Mouse (Mus musculus) cerebellum, postnatal 10 days (tissue): ENCODE measurements at regions not wholly inside any gene's neighbourhood (a gene's known extent, or its start where the extent isn't known, plus 50 kb on each side); places are given as distances from the start of the nearest gene placed in this dataset.
"Not testable (repeated sequence)": the region's sequence is repeated elsewhere in the genome, so short reads cannot be mapped to it uniquely, and the experiment has no call there.

ENCODE experiments used
- DNase-seq, 2 experiments: peaks; one replicate each; pipeline ENCODE4 v3.0.0; 2021; ENCODE audit warnings: mixed read lengths in 2 of 2

DNA sequence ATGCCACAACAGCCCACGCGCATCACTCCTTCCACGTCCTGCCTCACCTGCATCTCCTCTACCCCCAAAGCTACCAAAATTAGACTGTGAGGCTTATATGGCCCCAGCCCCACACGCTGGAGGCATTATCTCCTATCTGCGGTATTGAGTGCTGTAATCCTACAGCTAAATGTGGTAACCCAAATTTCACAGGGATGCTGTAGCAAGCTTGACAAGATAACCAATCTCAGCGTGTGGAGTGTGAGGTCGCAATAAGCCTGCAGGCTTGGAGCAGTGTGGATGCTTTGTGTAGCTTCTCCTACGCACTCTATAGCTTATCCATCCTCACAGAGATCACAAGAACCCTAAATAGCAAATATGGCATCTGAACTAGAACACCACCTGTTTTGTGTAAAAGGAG, 251.2 kb upstream of the Kcnh8 start:
- no peak for DNase-seq

DNA sequence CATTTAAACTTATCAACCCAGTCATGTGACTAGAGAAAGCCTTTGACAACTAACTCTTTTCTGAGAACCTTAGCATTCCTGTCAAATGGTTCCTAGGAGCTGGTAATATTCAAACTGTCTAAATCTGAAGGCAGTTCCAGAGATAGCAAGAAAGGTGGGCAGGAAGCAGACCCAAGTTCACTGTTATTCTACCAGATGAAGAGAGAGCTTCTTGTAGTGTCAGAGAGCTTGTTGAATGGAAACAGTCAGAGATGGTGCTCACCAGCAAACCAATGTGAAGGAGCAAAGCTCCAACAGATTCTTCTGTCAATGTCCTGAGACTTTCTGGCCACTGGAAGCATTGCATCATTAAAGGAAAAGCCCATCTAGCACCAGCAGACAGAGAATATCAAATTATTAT, 251.8 kb upstream of the Kcnh8 start:
- DNase-seq = no peak

DNA sequence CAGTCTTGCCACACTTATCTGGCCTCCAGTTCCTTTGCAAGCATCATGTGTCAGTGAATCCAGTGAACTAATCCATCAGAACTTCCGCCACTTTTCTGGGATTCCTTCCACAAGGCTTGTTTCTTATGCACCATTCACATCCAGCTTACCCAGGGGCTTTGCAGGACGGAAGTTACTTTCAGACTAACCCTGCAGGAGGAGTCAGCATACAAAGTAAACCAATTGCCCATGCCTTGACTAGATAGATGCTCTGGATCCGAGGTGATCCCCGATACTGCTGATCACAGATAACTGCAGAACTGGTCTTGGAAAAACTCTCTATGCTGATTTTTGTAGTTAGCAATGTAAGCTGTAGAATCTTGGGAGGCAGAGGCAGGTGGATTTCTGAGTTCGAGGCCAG, 252.6 kb upstream of the Kcnh8 start:
- DNase-seq = no peak

DNA sequence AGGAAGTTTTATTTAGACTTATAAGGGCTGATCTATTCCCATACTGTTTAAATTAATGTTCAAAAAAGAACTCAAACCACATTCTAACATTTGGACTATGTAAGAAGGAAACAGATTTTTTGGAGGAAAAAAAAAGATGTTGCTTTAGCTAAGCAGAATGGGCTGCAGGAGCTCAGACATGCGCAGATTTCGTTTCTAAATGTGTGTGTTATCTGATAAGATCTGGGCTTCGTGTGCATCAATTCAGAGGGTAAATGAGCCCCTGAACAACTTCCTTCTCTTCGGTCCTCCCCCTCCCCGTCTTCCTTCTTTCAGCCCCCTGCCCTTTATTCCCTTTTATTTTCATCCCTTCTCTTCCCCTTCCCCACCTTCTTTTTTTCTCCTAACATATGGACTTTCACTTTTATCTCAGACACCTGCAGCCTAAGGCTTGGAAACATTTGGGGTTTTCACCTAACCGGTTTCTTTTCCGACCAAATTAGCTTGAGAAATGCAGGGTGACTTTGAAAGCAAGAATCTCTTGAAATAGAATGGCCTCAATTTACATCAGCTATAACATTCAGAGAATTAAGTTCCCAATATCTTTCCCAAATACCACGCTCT, 253.9 kb upstream of the Kcnh8 start:
- DNase-seq = no peak

DNA sequence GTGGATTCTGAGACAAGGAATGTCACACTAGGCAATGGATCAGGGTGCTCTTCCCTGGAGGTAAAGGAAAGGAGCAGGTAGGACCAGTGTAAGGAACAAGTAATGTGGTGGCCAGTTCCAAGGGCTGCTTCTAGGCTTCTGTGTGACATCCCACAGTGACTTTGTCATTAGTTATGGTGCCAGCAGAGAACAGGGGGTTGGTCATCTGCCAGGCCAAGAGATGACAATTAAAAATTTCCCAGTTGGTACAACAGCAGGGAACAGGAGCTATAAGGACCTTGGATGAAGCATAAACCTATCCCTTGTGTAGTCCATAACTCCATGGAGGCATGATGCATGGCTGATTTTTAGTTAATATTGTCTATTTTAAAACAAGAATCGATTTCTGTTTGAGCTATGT, 281.9 kb upstream of the Kcnh8 start:
- peak; percentile 12 to 37 for DNase-seq

DNA sequence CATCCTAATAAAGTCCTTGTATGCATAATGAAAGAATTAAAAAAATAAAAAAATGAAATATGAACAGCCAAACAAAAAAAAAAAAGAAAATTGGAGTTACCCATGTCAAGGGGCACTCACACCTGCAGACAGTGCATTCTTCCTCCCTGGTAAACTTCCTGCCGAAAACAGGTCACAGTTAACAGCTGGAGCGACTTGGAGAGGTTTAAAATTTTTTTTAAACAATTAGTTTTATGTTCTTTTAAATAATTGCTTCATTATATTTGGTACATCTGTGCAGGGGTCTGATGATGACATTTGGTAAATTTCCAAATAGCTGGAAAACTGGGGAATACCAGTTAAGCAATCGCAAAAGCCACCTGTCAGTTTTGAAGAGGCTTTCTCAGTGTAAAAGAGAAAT, 285.5 kb upstream of the Kcnh8 start:
- no peak for DNase-seq

DNA sequence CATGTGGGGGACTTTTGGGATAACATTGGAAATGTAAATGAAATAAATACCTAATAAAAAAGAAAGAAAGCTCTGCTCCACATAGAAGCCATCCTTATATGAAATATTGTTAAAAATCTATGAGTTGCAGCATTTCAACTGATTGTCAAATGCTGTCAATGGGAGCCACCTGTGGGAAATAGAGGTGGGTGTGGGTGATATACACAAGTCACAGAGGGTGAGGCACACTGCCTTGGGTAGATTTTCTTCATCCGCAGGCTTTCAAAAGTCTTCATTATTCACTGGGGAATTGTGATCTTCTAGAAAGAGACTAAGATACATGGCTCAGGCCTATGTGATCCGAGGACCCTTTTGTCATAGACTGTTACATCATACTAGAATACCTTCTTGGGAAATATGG, 286.6 kb upstream of the Kcnh8 start:
- DNase-seq = no peak

DNA sequence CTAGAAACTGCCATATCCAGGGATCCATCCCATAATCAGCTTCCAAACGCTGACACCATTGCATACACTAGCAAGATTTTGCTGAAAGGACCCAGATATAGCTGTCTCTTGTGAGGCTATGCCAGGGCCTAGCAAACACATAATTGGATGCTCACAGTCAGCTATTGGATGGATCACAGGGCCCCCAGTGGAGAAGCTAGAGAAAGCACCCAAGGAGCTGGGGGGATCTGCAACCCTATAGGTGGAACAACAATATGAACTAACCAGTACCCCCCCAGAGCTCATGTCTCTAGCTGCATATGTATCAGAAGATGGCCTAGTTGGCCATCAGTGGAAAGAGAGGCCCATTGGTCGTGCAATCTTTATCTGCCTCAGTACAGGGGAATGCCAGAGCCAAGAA, 287.1 kb upstream of the Kcnh8 start:
- DNase-seq = not testable (repeated sequence)

DNA sequence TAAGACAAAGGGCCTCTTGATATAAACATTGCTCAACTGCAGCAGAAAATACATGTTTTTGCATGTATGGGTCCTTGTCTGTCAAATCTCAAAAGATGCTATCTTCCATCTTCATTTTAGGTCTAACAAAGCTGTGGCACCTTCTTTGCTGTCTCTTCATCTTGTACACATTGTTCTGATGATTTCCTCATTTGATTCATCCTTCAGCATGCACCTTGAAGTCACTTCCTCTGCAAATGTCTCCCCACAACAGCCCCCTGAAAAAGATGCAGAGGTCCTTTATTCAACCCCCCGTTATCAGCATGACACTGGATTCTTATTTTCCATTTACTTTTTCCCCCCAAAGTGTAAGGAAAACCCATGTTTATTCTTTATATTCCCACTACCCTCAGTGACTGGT, 290.5 kb upstream of the Kcnh8 start:
- no peak for DNase-seq

DNA sequence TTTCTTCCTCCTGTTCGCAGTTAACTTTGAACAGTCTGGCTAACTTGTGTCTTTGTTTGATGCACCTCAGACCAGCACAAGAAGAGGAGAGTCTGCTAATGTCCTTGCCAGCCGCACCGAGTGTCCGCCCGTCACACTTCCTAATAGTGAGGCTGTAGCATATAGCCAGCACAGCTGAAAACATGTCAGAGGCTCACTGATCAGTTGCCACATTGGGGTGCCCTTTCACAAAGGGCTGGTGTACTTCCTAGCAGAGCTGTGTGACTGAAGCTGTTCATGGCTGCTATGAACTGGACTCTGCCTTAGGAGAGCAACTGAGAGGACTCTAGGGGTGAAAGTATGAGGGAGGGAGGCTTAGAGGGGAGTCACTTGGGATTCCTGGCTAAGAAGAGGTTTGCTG, 293.7 kb upstream of the Kcnh8 start:
- no peak for DNase-seq

DNA sequence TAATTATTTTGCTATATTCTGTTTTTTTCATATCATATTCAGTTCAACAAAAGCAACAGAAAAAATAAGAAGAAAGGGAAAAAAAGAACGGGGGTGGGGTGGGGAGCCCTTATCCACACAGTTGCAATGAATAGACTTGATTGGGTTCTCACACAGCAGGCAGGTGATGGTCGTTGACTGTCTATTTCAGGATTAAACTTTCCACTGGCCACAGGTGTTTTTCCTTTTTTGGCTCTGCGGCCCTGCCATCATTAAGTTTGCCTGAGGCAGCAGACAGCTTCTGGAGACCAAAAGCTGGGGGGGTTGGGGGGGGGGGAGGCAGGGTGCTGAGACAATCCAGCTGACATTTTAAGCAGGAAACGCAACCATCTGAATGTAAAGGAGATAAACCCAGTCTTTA, 298.4 kb upstream of the Kcnh8 start:
- no peak for DNase-seq

DNA sequence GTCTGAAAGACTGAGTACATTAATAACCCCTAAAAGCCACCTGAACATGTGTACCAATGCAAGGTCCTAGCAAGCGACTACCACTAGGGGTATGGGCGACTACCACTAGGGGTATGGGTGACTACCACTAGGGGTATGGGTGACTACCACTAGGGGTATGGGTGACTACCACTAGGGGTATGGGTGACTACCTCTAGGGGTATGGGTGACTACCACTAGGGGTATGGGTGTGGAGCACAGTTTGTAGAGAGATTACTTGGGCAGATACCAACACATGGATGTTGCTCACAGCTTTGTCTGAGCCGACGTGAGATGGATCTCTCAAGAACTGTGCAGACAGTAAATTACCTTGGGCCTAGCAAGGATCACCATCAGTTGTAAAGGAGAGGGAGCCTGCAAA, 299.2 kb upstream of the Kcnh8 start:
- no peak for DNase-seq

DNA sequence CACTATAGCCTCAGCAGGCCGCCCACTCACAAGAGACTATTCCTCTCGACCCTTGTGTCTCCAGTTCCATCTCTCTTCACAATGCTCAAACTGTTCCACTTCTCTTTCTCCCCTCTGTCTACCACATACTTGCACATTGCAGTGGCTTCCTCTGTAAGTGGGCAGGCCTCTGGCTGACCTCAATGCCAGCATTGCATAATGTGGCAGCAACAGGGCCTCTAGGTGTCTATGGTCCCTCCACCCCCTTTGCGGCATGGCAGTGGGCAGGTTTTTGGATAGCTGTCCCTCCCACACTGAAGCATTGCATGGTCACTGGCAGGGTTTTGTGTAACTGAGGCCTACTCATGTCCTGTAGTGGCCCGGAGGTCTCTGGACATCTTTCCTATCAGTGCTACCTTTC, 302.7 kb upstream of the Kcnh8 start:
- DNase-seq = no peak

DNA sequence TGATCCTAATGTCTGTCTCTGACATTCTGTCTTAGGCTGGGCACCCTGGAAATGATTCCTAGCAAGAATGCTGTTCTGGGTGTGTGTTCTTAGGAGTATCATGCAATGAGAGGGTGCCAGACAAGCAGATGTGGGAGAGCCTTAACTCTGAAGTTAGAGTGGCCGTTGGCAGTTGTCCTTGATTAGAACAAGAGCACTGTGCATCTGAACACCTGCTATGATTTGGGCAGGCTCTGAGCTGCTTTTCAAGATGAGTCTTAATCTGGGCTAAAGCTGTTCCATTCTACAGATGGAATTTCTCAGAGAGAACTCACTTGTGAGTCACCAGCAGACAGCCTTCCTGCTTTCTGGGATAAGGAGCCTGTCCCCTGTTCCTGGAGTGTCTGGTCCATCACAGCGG, 317.1 kb upstream of the Kcnh8 start:
- DNase-seq = no peak

DNA sequence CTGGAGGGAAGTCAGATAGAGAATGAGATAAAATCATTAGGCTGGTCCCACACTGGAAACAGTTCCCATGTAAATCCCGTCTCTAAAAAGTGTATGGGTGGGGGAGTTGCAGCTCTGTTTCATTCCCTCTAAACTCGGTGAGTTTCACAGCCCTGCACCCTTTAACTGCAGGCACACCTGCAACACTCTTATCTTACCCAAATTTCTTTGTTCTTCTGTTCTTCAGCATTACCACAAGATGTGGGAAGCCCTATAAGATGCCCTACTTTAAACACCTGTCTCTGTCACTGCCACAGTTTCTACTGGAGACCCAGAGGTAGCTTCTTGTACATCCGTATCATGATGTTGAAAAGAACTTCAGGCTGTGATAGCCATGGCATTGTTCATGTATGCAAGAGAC, 320.2 kb upstream of the Kcnh8 start:
- no peak for DNase-seq

DNA sequence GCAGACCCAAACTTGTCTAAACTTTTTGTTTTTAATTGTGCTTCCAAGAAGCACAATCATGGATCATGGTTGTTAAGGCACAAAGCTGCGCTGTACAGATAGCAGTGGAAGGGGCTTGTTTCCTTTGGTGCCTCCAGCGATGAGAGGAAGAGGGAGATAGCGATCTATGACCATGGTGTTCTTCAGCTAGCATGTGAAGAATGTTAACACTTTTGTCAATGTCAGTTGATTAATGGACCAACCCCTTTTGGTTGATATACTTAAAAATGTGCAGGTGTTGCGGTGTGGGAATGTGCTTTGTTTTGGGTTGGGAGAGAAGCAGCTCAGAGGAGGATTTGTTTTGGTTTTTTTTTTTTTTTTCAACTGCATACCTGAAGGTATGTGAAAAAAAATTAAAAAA, 324.0 kb upstream of the Kcnh8 start:
- DNase-seq = no peak

DNA sequence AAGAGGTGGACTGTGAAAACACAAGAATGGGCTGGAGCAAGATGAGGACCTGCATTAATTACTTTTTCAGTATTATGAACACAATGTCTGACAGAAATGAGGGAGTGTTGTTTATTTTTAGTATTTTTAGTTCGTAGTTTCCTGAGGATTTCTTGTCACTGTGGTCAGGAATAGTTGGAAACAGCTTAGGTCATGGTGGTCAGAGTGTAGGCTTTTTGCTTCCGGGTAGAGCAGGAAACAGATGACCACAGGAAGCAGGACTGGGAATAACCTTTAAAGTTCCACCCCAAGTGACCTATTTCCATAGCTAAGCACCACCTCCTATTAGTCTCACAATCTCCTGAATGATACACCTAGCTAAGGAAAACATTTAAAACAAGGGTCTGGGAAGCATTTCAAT, 333.7 kb upstream of the Kcnh8 start:
- DNase-seq = no peak

DNA sequence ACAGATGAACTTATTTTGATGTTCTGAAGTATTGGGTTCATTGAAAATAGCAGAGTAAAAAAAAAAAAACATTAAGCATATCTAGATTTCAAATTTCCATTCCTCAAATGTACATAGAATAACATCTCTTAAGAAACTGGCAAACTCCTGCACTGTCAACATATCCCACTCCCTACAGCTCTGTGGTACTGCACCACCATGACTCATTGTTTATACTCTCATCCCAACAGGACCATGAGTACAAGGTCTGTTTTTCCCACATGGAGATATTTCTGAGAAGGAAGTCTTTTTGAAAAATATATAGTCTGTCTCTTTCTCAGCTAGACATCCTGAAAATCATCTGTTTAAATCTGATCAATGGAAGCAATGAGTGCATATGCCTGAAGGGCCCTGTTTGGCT, 351.2 kb upstream of the Kcnh8 start:
- DNase-seq = no peak

DNA sequence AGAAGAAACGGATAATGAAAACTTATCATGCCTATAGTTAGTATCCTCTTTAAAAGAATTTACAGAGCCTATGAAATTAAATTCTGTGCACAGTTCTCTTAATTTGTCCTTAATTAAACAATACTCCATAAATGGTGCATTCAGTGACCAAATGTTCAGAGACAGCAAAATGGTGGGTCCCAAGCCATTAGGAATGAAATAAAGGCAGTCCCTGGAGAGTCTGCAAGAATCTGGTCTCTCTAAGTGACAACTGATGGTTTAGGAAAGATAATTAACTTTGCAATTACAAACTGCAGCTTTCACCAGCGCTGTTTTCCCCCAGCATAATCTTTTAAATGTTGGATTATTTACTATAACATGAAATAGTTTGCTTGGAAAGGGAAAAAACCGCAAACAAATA, 376.9 kb upstream of the Kcnh8 start:
- no peak for DNase-seq

DNA sequence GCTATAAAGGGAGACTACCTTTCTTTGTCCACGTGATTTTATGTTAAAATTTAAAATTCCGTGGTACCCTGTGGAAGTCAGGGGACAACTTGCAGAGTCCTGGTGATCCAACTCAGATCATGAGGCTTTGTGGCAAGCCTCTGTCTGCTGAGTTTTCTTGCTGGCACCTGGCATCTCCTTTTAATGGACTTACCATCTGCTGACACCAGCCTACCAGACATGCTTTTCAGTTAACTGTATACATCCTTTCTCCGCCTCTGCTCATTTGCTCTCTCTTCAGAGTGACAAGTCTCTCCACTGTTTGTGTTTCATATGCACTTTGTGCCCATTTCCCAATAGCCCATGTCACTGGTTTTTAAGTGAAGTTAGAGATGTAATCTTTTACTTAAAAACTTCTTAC, 382.1 kb upstream of the Kcnh8 start:
- DNase-seq = no peak

DNA sequence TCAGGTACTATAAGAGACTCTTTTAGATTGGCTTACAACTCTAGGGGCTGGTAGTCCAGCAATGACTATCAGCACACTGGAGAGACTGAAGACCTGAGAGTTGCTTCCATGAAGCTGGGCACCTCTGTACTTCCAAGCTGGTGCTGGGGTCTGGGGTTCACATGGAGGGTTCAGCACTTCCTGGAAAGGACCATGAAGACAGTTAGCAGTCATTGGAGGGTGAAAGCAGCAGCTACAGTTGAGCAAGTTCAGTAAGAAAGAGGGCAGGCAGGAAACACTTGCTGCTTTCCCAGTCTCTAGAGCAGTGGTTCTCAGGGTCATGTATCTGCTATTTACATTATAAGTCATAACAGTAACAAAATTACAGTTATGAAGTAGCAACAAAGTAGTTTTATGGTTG, 384.3 kb upstream of the Satb1 start:
- DNase-seq = no peak

DNA sequence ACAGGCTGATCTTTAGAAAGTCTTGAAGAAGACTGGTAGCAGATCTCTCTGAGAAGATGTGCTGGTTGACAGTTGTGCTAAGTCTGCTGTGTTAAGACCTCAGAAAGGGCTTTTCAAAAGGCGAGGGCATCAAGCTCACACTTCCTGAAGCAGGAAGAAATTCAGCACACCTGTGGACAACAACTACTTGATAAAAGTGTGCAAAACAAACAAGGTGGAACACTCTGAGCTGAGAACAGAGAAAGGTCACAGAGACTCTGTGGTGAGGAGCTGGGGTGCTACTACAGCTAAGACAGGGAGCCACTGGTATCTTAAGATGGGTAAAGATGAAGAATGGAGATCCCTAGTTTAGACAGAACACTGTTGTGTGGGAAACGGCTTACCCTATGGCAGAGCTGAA, 379.9 kb upstream of the Satb1 start:
- DNase-seq = no peak

DNA sequence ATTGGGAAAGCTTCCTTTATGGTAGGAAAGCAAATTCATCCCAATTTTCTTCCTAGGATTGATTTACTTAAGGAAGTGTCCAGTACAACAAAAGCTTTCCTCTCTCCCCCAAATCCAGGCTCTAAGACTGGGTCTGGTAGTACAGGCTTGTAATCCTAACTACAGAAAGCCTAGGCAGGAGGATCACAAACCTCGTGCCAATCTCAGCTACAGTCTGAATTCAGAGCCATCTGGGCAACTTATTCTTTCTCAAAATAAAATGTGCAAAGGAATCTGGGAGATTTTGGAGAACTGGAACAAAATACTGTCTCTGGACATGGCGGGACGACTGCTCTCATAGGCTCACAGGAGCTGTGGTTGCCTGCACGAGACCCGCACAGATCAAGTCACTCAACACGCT, 377.4 kb upstream of the Satb1 start:
- DNase-seq = no peak

DNA sequence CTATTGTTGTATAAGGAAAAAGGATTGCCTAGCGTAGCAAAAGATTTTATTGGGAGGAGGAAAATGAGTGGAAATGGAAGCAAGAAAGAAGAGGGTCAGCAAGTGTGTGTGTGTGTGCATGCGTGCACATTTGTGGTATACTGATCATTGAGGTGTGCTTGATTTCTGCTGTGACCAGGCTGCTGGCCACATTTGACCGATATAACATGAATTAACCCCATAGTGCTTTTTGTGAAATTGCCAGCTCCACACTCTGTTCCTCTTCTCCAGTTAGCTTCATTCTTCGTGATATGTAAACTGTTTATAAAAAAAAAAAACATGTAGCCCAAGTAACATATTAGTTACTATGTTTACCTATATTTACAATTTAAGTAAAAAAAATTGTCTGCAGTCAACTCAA, 364.6 kb upstream of the Satb1 start:
- DNase-seq = peak; percentile 64 to 69

DNA sequence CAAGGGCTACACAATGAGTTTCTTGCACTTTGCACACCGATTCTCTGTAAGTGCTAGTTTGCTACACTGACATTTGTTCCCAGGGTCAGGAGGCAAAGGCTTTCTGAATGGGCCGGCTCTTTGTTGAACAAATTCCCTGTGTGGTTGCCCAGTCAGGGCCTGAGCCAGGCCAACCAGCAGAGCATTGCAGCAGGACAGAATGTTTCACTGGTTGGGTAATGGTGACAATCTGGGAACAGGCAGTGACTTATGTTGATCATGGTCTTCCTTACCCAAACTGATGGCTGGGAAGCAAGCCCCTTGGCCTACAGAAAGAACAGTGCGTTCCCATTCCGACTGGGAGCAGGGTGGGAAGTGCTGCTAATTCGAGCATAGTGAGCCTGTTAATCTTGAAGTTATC, 363.7 kb upstream of the Satb1 start:
- DNase-seq = peak; percentile 52 to 64

DNA sequence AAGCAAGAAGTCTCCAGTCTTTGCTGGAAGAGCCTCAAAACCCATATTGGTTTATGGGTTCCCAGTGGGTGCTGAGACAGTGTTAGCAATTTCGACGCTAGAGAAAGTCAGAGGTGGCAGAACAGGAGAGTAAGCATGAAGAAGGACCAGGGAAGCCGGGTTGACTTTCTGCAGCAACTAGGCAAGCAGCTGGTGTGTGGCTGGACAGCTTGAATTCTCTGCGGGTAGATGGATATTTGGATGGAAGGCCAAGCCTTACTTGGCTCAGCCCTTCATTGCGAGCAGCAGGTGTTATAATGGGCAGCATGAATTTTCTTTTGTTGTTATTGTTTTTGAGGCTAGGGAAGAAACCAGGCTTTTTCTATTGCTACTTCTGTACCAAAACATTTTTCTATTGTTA, 362.7 kb upstream of the Satb1 start:
- peak; percentile 82 to 83 for DNase-seq
